In genomic region chr2:84930186-84930585, GRCm38 (mm10) we compare ENCODE assay signal across 13 mouse cellular contexts. TPM values are rescaled to one million over a fixed set of nuclear protein-coding genes. Genes with fewer than 3 reads are reported as not detected.
"Had no signal": no experiment of that assay in that cellular context is flagged by ENCODE, and none has a peak within 500 bp of the region (broad histone marks: within the 10 kb centered on the region; RNA-seq: fewer than 3 reads in every experiment).

No protein-coding gene starts in this region.

- ATAC-seq: inflammation-experienced regulatory T-cells, adult 6 months; midbrain, embryonic 15.5 days had no signal

- DNase-seq: kidney, adult 11 months; kidney, postnatal 10 days; kidney, postnatal 4 days; lung, postnatal 14 days; right cerebral cortex, postnatal 4 days; thymus, adult 18-20 months; thymus, postnatal 14 days had no signal

RNA-seq across cellular contexts. Expression of gene Prg2, which starts 50.1 kb away (rescaled TPM):
- total RNA-seq: layer of hippocampus, adult 2 months; layer of hippocampus, postnatal 10 days; left cerebral cortex, adult 18-20 months; left cerebral cortex, postnatal 10 days had no signal

RNA-seq across cellular contexts. Expression of gene Prg3, which starts 57.8 kb away (rescaled TPM):
- total RNA-seq: layer of hippocampus, adult 2 months; layer of hippocampus, postnatal 10 days; left cerebral cortex, adult 18-20 months; left cerebral cortex, postnatal 10 days had no signal
